Mouse (Mus musculus) NIH3T3 (cell line): ENCODE measurements around the gene Serpina6.
"Not testable (repeated sequence)": the region's sequence is repeated elsewhere in the genome, so short reads cannot be mapped to it uniquely, and the experiment has no call there.

Experiments used
- DNase-seq: peaks from one replicate; pipeline ENCODE4 v3.0.0-alpha.2; 2012; ENCODE audit warnings: low read depth

Serpina6 gene

GRCm38 (mm10) chr12:103656848-103657626 lies at the start of gene Serpina6:
Gene Serpina6, minus strand, starts transcription at chr12:103657212.
- no peak for DNase-seq

GRCm38 (mm10) chr12:103706113-103706512 lies 49.1 kb upstream of the Serpina6 start:
- no peak for DNase-seq

GRCm38 (mm10) chr12:103705547-103705946 lies 48.5 kb upstream of the Serpina6 start:
- no peak for DNase-seq

- no peak for DNase-seq
Measured at GRCm38 (mm10) chr12:103700144-103700750, 43.2 kb upstream of the Serpina6 start.

GRCm38 (mm10) chr12:103695429-103695828 lies 38.4 kb upstream of the Serpina6 start, which contains the start of gene Serpina1f:
Gene Serpina1f, minus strand, starts transcription at chr12:103695529.
- DNase-seq = no peak

- no peak for DNase-seq
Measured at GRCm38 (mm10) chr12:103688221-103688814, 31.3 kb upstream of the Serpina6 start.

- DNase-seq = no peak
Measured at GRCm38 (mm10) chr12:103687021-103687420, 30.0 kb upstream of the Serpina6 start.

GRCm38 (mm10) chr12:103686050-103686449 lies 29.0 kb upstream of the Serpina6 start:
- DNase-seq = no peak

- no peak for DNase-seq
Measured at GRCm38 (mm10) chr12:103685386-103685785, 28.4 kb upstream of the Serpina6 start.

- peak; percentile 58 for DNase-seq
Measured at GRCm38 (mm10) chr12:103683775-103684174, 26.8 kb upstream of the Serpina6 start.

- no peak for DNase-seq
Measured at GRCm38 (mm10) chr12:103681739-103682138, 24.7 kb upstream of the Serpina6 start.

GRCm38 (mm10) chr12:103681169-103681568 lies 24.2 kb upstream of the Serpina6 start:
- no peak for DNase-seq

GRCm38 (mm10) chr12:103679853-103680252 lies 22.8 kb upstream of the Serpina6 start:
- DNase-seq = not testable (repeated sequence)

GRCm38 (mm10) chr12:103676039-103676438 lies 19.0 kb upstream of the Serpina6 start, which contains the start of gene Serpina16:
Gene Serpina16, minus strand, starts transcription at chr12:103676139.
- DNase-seq = no peak

- peak; percentile 58 for DNase-seq
Measured at GRCm38 (mm10) chr12:103673179-103673578, 16.2 kb upstream of the Serpina6 start.

- DNase-seq = no peak
Measured at GRCm38 (mm10) chr12:103671483-103671882, 14.5 kb upstream of the Serpina6 start.

- DNase-seq = no peak
Measured at GRCm38 (mm10) chr12:103670964-103671363, 14.0 kb upstream of the Serpina6 start.

GRCm38 (mm10) chr12:103670344-103670743 lies 13.3 kb upstream of the Serpina6 start:
- DNase-seq = no peak

GRCm38 (mm10) chr12:103665286-103665685 lies 8.3 kb upstream of the Serpina6 start:
- no peak for DNase-seq

- not testable (repeated sequence) for DNase-seq
Measured at GRCm38 (mm10) chr12:103662053-103662452, 5.0 kb upstream of the Serpina6 start.

GRCm38 (mm10) chr12:103660076-103660475 lies 3.1 kb upstream of the Serpina6 start:
- DNase-seq = no peak

- no peak for DNase-seq
Measured at GRCm38 (mm10) chr12:103659171-103659570, 2.2 kb upstream of the Serpina6 start.

- no peak for DNase-seq
Measured at GRCm38 (mm10) chr12:103657991-103658390, 979 bp upstream of the Serpina6 start.
